Mouse (Mus musculus): ENCODE results near the gene Zc3h10. TPM values are rescaled to one million over a fixed set of nuclear protein-coding genes. Genes with fewer than 3 reads are reported as not detected.

Gene Zc3h10
- 16.2 and 17.7 TPM in 2 replicates for polyA plus RNA-seq (2015; fragmentation: Nextera tagmentation; extraction: Ambion mirVana)

DNA sequence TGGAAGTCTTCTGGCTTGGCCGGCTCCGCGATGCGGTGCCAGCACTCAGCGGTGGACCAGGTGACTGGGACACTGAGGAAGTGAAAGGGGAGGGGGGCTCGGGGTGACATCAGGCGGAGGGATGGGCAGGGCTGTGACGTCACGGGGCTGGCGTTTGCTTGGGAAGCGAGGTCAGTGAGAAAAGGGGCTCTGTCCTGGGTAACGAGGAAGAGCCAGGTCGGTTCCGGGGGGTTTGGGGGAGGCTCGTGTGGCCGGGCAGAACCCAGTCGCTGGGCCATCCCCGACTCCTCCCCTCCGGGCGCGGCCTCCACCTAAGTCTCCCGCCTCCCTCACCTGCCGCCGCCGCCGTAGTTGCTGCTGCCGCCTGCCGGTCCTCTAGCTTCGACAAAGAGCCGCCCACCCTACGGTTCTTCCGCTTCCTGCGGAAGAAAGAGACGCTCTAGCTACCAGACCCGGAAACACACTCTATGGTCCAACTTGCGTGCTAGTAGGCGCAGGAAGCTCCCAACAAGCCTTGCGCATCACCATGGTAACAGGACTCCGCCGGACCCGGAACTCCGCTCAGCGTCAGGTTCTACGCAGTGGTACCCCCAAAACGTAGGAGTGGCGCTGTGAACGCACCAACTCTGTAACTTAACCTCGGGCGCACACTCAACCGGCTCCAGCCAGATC, at the start of gene Zc3h10:
Gene Zc3h10, minus strand, starts transcription at position 414 of the 672 bp plus-strand sequence.
- under 1% methylated on average over 42 of the region's 50 CpGs for WGBS
- ATAC-seq (replicated peaks; ENCODE audit: low FRiP score): peak; percentile 92
- Histone ChIP-seq H3K9ac (peak within 1 kb of the TSS; percentile 81), H3K27ac (peak within 1 kb of the TSS; percentile 95), H3K9me3 (replicated peaks) (no peaks in the 10 kb centered on the region), H3K27me3 (no peaks in the 10 kb centered on the region), H3K4me1 (peaks cover 23% of the 10 kb centered on the region), H3K4me3 (replicated peaks) (peak within 1 kb of the TSS; percentile 75), H3K36me3 (peaks cover 35% of the 10 kb centered on the region), H3K4me2 (peak within 1 kb of the TSS; percentile 84)

DNA sequence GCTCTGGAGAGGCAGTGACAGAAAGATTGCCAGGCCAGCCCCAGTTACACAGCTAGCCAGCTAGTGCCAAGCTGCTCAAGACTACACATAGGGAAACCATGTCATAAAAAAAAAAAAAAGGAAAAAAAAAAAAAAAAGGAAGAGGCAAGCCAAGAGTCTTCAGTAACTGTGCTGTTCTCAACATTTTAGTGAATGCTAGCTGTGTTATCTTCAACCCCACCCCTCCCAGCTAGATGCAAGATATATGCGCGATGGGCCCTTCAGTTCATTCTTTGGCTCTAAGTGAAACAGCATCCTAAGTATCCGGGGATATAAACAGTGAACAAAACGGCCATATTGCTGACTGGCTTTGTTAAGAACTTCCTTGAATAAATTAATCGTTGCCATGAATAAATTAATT, 45.2 kb upstream of the Zc3h10 start:
- 86% methylated on average over 5 of the region's 5 CpGs for WGBS
- Histone ChIP-seq H3K4me1 (peaks cover 26% of the 10 kb centered on the region), H3K9ac (no peak overlapping the region), H3K4me2 (no peak overlapping the region), H3K9me3 (replicated peaks) (no peaks in the 10 kb centered on the region), H3K27me3 (peaks cover 23% of the 10 kb centered on the region), H3K36me3 (no peaks in the 10 kb centered on the region), H3K4me3 (replicated peaks) (no peak overlapping the region), H3K27ac (no peak overlapping the region)
- ATAC-seq (replicated peaks; ENCODE audit: low FRiP score): no peak

DNA sequence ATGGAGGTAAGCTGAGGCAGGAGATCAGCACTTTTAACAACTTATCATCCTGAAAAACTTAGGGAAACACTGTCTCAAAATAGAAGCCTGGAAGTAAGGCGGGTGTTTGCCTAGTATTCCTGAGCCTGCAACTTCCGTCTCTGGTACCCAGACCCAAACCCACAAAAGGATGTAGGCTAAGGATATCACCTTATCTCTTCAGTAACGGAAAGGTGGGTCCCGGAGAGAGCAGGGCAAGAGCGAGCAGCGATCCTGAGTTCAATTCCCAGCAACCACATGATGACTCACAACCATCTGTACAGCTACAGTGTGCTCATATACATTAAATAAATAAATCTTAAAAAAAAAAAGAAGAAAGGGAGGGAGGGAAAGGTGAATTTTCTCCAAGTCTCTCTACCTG, 43.9 kb upstream of the Zc3h10 start:
- ATAC-seq (replicated peaks; ENCODE audit: low FRiP score): no peak
- Histone ChIP-seq H3K9ac (no peak overlapping the region), H3K4me3 (replicated peaks) (no peak overlapping the region), H3K27ac (no peak overlapping the region), H3K36me3 (no peaks in the 10 kb centered on the region), H3K9me3 (replicated peaks) (no peaks in the 10 kb centered on the region), H3K4me2 (no peak overlapping the region), H3K4me1 (peaks cover 37% of the 10 kb centered on the region), H3K27me3 (peaks cover 36% of the 10 kb centered on the region)
- WGBS: 85% methylated on average over 6 of the region's 6 CpGs

DNA sequence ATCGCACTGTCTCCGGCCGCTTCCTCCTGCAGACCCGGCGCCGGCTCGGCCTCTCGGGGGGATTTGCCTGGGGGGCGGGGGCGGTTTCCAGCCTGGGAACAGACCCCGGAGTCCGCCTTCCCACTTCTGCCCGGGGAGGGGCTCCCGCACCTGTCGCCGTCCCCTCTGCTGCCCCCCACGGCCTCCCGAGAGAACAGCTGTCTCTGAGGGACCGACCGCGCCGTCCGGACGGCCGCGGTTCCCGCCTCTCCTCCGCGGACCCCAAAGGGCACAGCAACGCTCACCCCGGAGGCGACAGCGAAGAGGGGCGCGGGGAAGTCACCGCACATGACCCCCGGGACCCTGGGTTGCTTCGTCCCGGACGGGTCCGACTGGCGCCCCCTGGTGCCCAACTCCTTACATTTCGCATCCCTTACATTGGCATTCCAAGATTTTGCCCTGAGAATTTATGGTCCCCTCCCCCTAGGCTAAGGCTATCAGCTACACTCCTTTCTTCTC, 42.7 kb upstream of the Zc3h10 start:
- H3K9ac ChIP-seq: peak overlapping the region; percentile 63
- peaks cover 42% of the 10 kb centered on the region for H3K4me1 ChIP-seq
- H3K9me3 ChIP-seq (replicated peaks): no peaks in the 10 kb centered on the region
- peaks cover 44% of the 10 kb centered on the region for H3K27me3 ChIP-seq
- H3K27ac ChIP-seq: peak overlapping the region; percentile 94
- H3K36me3 ChIP-seq: no peaks in the 10 kb centered on the region
- under 1% methylated on average over 43 of the region's 43 CpGs for WGBS
- peak overlapping the region; percentile 99 for H3K4me2 ChIP-seq
- peak; percentile 50 for ATAC-seq (replicated peaks; ENCODE audit: low FRiP score)
- H3K4me3 ChIP-seq (replicated peaks): peak overlapping the region; percentile 75

DNA sequence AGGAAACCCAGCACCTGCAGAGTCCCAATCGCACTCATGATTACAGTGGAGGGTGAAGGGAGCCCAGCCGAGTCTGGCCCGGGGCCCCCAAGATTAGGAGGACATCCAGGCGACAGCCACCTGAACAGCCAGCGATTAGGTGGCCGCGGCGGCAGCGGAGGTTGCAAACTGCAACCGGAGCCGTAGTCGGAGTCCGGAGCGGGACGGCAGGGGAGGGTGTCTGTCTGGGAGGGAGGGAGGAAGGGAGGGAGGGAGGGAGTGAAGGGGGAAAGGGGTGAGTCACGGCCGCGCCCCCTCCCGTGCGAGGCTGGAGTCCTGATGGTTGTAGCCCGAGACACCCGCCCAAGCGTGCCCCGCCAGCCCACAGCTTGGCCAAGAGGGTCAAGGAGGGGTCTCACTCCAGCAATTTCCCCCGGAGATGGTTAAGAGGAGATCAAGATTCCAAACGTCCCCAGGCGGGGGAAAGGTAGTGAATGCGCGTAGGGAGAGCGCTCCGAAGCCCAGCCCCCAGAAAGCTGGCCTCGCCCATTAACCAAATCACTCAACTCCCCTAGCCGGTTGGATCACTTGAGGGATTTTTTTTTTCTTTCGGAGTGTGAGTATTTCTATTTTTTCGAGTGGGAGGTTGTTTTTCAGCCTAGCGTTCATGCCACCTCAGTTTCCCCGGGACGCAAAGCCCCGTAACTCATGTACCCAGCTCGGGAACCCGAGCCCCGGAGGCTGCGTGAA, 42.1 kb upstream of the Zc3h10 start, which contains the start of gene Erbb3:
Gene Erbb3, minus strand, starts transcription at position 189 of the 729 bp plus-strand sequence.
- peak within 1 kb of the TSS; percentile 99 for H3K4me2 ChIP-seq
- peak within 1 kb of the TSS; percentile 94 for H3K27ac ChIP-seq
- H3K27me3 ChIP-seq: peaks cover 46% of the 10 kb centered on the region
- peak within 1 kb of the TSS; percentile 75 for H3K4me3 ChIP-seq (replicated peaks)
- no peaks in the 10 kb centered on the region for H3K9me3 ChIP-seq (replicated peaks)
- H3K36me3 ChIP-seq: no peaks in the 10 kb centered on the region
- peak; percentile 79 for ATAC-seq (replicated peaks; ENCODE audit: low FRiP score)
- WGBS: under 1% methylated on average over 43 of the region's 43 CpGs
- H3K9ac ChIP-seq: peak within 1 kb of the TSS; percentile 63
- peaks cover 45% of the 10 kb centered on the region for H3K4me1 ChIP-seq

DNA sequence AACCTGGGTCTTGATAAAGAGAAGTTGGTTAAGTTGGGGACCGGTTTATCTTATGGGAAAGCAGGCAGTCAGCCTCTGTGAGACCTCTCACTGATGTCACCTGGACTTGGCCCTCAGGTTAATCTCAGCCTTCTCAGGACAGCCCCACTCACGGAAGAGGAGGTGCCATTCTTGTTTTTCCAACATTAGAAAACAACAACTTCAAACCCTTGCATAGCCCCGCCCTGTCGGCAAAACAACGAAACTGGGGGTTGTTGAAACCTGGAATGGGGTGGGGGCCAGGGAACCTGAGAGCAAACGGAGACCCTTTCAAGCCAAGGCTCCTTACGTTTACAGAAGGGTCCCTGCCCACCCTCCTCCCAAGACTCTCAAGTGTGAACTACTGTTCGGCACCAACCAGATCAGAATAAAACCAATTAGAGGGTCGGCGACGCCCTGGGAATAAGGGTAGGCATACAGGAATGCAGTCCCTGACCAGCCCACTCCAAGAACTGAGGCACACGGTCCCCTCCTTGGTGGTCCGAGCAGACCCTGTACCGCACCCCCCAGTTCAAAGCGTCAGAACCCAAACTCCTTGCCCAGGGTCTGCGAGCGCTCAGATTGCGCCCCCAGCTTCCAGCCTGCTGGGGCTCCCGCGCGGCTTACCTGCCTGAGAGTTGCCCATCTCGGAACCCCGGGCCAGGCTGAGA, 41.3 kb upstream of the Zc3h10 start:
- Histone ChIP-seq H3K4me1 (peaks cover 51% of the 10 kb centered on the region), H3K27me3 (peaks cover 49% of the 10 kb centered on the region), H3K4me3 (replicated peaks) (peak overlapping the region; percentile 75), H3K36me3 (no peaks in the 10 kb centered on the region), H3K4me2 (peak overlapping the region; percentile 99), H3K9ac (peak overlapping the region; percentile 51), H3K27ac (peak overlapping the region; percentile 94), H3K9me3 (replicated peaks) (no peaks in the 10 kb centered on the region)
- 3% methylated on average over 23 of the region's 23 CpGs for WGBS
- ATAC-seq (replicated peaks; ENCODE audit: low FRiP score): peak; percentile 30; the same call in 1 of the 2 replicates

DNA sequence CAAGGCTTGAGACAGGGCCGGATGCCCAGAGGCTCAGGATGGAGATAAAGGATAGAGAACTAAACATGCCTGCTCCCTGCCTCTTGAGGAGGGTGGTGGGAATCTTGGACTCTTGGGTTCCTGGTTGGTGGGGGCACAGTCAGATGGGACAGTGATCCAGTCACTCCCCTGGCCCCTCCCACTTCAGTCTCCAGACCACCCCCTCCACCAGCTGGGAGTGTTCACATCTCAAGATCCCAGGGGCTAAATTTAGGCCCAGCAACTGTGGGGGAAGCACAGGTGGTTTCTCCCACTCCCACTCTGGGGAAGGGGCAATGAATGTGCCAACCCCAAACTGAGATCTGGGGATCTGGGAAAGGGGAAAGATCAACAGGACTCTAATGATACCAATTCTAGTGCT, 40.6 kb upstream of the Zc3h10 start:
- H3K9me3 ChIP-seq (replicated peaks): no peaks in the 10 kb centered on the region
- H3K36me3 ChIP-seq: no peaks in the 10 kb centered on the region
- peaks cover 59% of the 10 kb centered on the region for H3K4me1 ChIP-seq
- H3K4me3 ChIP-seq (replicated peaks): peak overlapping the region; percentile 75
- H3K27ac ChIP-seq: peak overlapping the region; percentile 94
- H3K4me2 ChIP-seq: peak overlapping the region; percentile 99
- peaks cover 52% of the 10 kb centered on the region for H3K27me3 ChIP-seq
- H3K9ac ChIP-seq: no peak overlapping the region
- ATAC-seq (replicated peaks; ENCODE audit: low FRiP score): no peak
- 43% methylated on average over 1 of the region's 1 CpGs for WGBS

DNA sequence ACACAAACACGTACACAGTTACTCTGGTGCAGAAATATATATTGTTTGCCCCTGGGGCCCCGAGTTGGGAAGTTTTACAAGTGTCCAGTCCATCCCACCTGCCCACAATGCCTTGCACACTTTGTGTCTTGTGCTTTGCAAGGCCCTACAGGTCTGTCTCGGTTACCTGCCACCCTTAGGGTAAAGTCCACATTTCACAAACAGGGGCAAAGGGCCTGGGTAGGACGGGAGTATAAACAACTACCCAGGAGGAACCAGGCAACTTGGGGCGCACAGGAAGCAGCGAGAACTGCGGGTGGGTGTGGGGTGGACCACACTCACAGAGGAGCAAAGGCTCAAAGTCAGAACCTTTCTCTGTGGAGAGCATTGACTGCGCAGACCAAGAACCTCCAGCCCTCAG, 40.1 kb upstream of the Zc3h10 start:
- Histone ChIP-seq H3K27ac (peak overlapping the region; percentile 94), H3K4me2 (peak overlapping the region; percentile 99), H3K27me3 (peaks cover 54% of the 10 kb centered on the region), H3K4me1 (peaks cover 62% of the 10 kb centered on the region), H3K9me3 (replicated peaks) (no peaks in the 10 kb centered on the region), H3K4me3 (replicated peaks) (peak overlapping the region; percentile 75), H3K36me3 (no peaks in the 10 kb centered on the region), H3K9ac (no peak overlapping the region)
- no peak for ATAC-seq (replicated peaks; ENCODE audit: low FRiP score)
- 53% methylated on average over 8 of the region's 8 CpGs for WGBS

DNA sequence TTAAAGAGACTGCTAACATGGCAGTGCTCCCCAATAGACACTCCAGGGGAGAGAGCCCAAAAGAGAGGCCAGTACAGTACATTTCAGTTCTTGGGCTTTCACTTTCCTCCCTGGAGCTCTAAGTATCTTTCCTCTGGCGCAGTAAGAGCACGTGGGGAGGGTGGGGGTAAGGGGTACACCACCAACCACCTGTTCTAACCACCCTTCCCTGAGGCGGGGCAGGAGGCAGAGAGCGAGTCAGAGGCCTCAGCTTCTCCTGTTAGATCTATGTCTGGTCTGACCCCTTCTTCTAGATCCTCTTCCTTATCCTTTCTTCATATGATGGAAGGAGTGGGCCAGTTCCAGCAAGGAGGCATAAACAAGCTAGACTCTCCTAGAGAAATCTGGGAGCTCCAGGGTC, 39.5 kb upstream of the Zc3h10 start:
- Histone ChIP-seq H3K27me3 (peaks cover 54% of the 10 kb centered on the region), H3K27ac (peak overlapping the region; percentile 94), H3K4me1 (peaks cover 62% of the 10 kb centered on the region), H3K9me3 (replicated peaks) (no peaks in the 10 kb centered on the region), H3K4me2 (peak overlapping the region; percentile 99), H3K9ac (no peak overlapping the region), H3K4me3 (replicated peaks) (no peak overlapping the region), H3K36me3 (no peaks in the 10 kb centered on the region)
- WGBS: 67% methylated on average over 4 of the region's 4 CpGs
- no peak for ATAC-seq (replicated peaks; ENCODE audit: low FRiP score)

DNA sequence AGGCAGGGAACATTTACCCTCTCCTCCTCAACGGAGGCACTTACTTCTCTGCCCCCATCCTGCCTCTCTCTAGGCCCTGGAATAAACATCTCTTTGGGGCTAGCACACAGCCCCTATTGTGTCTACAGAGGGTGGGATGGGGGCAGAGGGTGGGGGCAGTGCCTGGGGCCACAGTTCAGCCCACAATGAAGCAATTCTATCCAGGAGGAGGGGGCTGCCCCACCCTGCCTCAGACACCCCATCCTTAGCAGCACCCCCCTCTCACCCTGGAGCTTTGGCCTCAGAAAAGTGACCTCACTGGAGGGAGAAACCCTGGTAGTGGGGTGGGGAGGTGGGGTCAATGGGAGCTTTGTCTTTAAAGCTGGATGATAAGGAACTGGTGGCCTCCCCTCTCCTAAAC, 39.0 kb upstream of the Zc3h10 start:
- WGBS: 13% methylated on average over 1 of the region's 1 CpGs
- no peaks in the 10 kb centered on the region for H3K9me3 ChIP-seq (replicated peaks)
- no peaks in the 10 kb centered on the region for H3K36me3 ChIP-seq
- H3K9ac ChIP-seq: no peak overlapping the region
- 0 out of 2 replicates have a peak overlapping the region, but pooled peaks have one; percentile 99 for H3K4me2 ChIP-seq
- H3K4me3 ChIP-seq (replicated peaks): no peak overlapping the region
- H3K27ac ChIP-seq: no peak overlapping the region; the same call in 1 of the 2 replicates
- peaks cover 62% of the 10 kb centered on the region for H3K4me1 ChIP-seq
- no peak for ATAC-seq (replicated peaks; ENCODE audit: low FRiP score)
- peaks cover 54% of the 10 kb centered on the region for H3K27me3 ChIP-seq

DNA sequence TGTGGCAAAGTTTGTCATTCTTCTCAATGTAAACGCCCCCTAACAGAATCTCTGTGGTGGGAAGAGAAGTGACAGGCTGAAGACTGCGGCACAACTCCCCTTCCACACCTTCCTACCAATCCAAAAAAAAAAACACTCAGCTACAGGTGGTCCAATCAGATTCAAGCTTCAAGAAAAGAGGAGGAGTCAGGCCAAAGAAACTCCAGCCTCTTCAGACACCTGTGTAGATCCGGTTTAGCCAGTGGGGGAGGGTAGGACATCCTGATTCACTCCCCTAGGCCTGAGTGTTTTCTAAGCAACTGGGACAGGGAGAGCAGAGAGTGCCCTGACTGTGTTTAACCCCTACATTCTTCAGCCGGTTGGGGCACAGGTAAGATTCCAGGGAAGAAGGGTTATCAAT, 36.8 kb upstream of the Zc3h10 start:
- Histone ChIP-seq H3K4me2 (peak overlapping the region; percentile 37), H3K9me3 (replicated peaks) (no peaks in the 10 kb centered on the region), H3K36me3 (no peaks in the 10 kb centered on the region), H3K4me3 (replicated peaks) (peak overlapping the region; percentile 2; the same call in 1 of the 2 replicates), H3K27ac (peak overlapping the region; percentile 62; the same call in 1 of the 2 replicates), H3K4me1 (peaks cover 50% of the 10 kb centered on the region), H3K27me3 (peaks cover 50% of the 10 kb centered on the region), H3K9ac (no peak overlapping the region)
- ATAC-seq (replicated peaks; ENCODE audit: low FRiP score): peak; percentile 41; the same call in 1 of the 2 replicates
- 5% methylated on average over 4 of the region's 4 CpGs for WGBS
